Comparison of ENCODE assay signal across 8 mouse cellular contexts in the genomic region with DNA sequence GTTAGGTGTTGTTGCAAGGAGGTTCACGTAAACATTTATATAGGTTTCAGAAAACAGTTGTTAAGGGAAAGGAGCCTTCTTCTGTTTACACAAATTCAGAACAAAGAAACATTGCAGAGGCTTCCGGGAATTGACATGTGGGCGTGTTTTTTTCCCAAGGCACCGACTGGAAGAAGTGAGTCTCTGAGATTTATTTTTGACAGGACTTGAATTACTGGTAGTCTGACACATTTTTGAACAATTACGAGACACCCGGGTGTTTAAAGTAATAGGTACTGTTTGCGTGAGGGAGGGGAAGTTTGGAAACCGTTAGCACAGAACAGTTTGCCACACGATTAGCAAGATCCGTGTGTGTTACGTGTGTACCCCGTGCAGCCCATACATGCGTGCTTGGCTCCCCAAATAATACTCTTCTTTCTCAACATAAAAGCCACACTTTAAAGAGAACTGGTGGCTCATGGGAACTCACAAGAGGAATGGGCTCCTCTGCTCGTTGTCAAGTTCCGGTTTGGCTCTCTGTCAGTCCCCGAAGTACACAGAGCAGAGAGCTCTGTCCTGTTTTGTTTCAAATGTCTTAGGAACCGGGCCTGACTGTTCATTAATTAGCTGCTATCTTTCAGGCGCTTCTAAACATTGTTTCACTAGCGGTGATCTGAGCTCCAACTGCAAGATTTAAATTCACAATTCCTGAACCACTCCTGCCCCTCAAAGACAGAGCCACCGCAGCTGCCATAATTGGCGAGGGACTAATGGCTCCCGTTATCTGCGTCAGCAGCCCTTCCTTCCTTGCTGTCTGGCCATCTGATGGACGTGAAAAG.
DNase-seq lines count a peak whose midpoint lies in the region; ATAC-seq and TF ChIP-seq lines count a peak whose summit lies in the region.

No protein-coding gene starts in this region.

- DNase-seq in embryo, embryonic 11 days: peak; percentile 21
- DNase-seq in embryo, embryonic 9.5 days (ENCODE audit: extremely low spot score): no peak
- DNase-seq in heart, embryonic 10.5 days (ENCODE audit: low spot score): no peak
- DNase-seq in lung, postnatal 0 days (ENCODE audit: low spot score): peak; percentile 85
- DNase-seq in thymus, adult 2 months: no peak
- DNase-seq in layer of hippocampus, postnatal 10 days (ENCODE audit: low spot score in 2 of 2): no peak
- no peak for DNase-seq in cerebellum, postnatal 10 days

- peaks cover 28% of the 10 kb centered on the region for H3K4me1 ChIP-seq in heart, embryonic 10.5 days
- H3K4me1 ChIP-seq in kidney, embryonic 14.5 days (ENCODE audit: control insufficient read depth, insufficient read depth, low read length): peaks cover 36% of the 10 kb centered on the region
- H3K4me1 ChIP-seq in lung, postnatal 0 days (ENCODE audit: insufficient read depth, low read depth, low read length): peaks cover 6% of the 10 kb centered on the region; the same call in 1 of the 2 replicates
- 0 out of 2 replicates have a peak, but pooled peaks cover 4% of the 10 kb centered on the region for H3K4me1 ChIP-seq in thymus, adult 2 months (replicated peaks; ENCODE audit: control insufficient read depth, insufficient read depth, low read length)

- no peak for TF ChIP-seq CTCF in lung, postnatal 0 days (IDR thresholded peaks at IDR 0.05)
- TF ChIP-seq CTCF in thymus, adult 2 months (IDR thresholded peaks at IDR 0.05; ENCODE audit: borderline replicate concordance, control insufficient read depth, extremely low read depth, insufficient read depth, low read length, poor library complexity): no peak

- H3K9me3 ChIP-seq in heart, embryonic 10.5 days: no peaks in the 10 kb centered on the region
- no peaks in the 10 kb centered on the region for H3K9me3 ChIP-seq in kidney, embryonic 14.5 days (ENCODE audit: control insufficient read depth, low read length)
- no peaks in the 10 kb centered on the region for H3K9me3 ChIP-seq in lung, postnatal 0 days (ENCODE audit: low read length)

- TF ChIP-seq POLR2A in thymus, adult 2 months (IDR thresholded peaks at IDR 0.05; ENCODE audit: control insufficient read depth, extremely low read depth, insufficient read depth, low read length, poor library complexity): no peak

- H3K4me2 ChIP-seq in kidney, embryonic 14.5 days (replicated peaks; ENCODE audit: low read depth, low read length): no peak overlapping the region; the same call in 1 of the 2 replicates
- H3K4me2 ChIP-seq in lung, postnatal 0 days (replicated peaks; ENCODE audit: low read depth, low read length): peak overlapping the region; percentile 45

- WGBS in heart, embryonic 10.5 days: 38% methylated on average over 24 of the region's 24 CpGs
- WGBS in kidney, embryonic 14.5 days: 37% methylated on average over 24 of the region's 24 CpGs
- 22% methylated on average over 24 of the region's 24 CpGs for WGBS in lung, postnatal 0 days
- 65% methylated on average over 24 of the region's 24 CpGs for WGBS in thymus, adult 2 months

- no peak overlapping the region for H3K9ac ChIP-seq in kidney, embryonic 14.5 days (ENCODE audit: low read depth, low read length)
- H3K9ac ChIP-seq in lung, postnatal 0 days (replicated peaks; ENCODE audit: low read depth): no peak overlapping the region

- H3K4me3 ChIP-seq in heart, embryonic 10.5 days: peak overlapping the region; percentile 22; the same call in 1 of the 2 replicates
- no peak overlapping the region for H3K4me3 ChIP-seq in kidney, embryonic 14.5 days (ENCODE audit: low read length)
- peak overlapping the region; percentile 5; the same call in 1 of the 2 replicates for H3K4me3 ChIP-seq in lung, postnatal 0 days (ENCODE audit: low read depth, low read length)
- H3K4me3 ChIP-seq in thymus, adult 2 months (ENCODE audit: control insufficient read depth, insufficient read depth, low read length): no peak overlapping the region

- H3K27ac ChIP-seq in heart, embryonic 10.5 days: peak overlapping the region; percentile 81
- peak overlapping the region; percentile 43; the same call in 1 of the 2 replicates for H3K27ac ChIP-seq in kidney, embryonic 14.5 days (ENCODE audit: low read depth, low read length)
- H3K27ac ChIP-seq in lung, postnatal 0 days (ENCODE audit: low read length): peak overlapping the region; percentile 76
- H3K27ac ChIP-seq in thymus, adult 2 months (ENCODE audit: control insufficient read depth, insufficient read depth, low read length): no peak overlapping the region

- H3K27me3 ChIP-seq in heart, embryonic 10.5 days (ENCODE audit: insufficient read depth, poor library complexity, severe bottlenecking): no peaks in the 10 kb centered on the region
- no peaks in the 10 kb centered on the region for H3K27me3 ChIP-seq in kidney, embryonic 14.5 days (ENCODE audit: control insufficient read depth, insufficient read depth, low read length)
- H3K27me3 ChIP-seq in lung, postnatal 0 days (replicated peaks; ENCODE audit: insufficient read depth, low read length): no peaks in the 10 kb centered on the region
- no peaks in the 10 kb centered on the region for H3K27me3 ChIP-seq in thymus, adult 2 months (ENCODE audit: control insufficient read depth, insufficient read depth, low read length)

- H3K36me3 ChIP-seq in heart, embryonic 10.5 days: no peaks in the 10 kb centered on the region
- no peaks in the 10 kb centered on the region for H3K36me3 ChIP-seq in kidney, embryonic 14.5 days (ENCODE audit: control insufficient read depth, insufficient read depth, low read length)
- H3K36me3 ChIP-seq in lung, postnatal 0 days (ENCODE audit: insufficient read depth, low read length): no peaks in the 10 kb centered on the region
- H3K36me3 ChIP-seq in thymus, adult 2 months (ENCODE audit: control insufficient read depth, insufficient read depth, low read length): no peaks in the 10 kb centered on the region

- ATAC-seq in kidney, embryonic 14.5 days (ENCODE audit: low FRiP score, low TSS enrichment): no peak
- ATAC-seq in lung, postnatal 0 days: peak; percentile 65

- TF ChIP-seq EP300 in lung, postnatal 0 days (IDR thresholded peaks at IDR 0.05): peak; percentile 65

Comparison
In these comparisons a context has a peak if more than half of its experiments do, and no peak if none do; other contexts are left out.
1. DNase-seq: peak in embryo, embryonic 11 days (single experiment) and lung, postnatal 0 days (single experiment); none in embryo, embryonic 9.5 days (single experiment), heart, embryonic 10.5 days (single experiment), thymus, adult 2 months (single experiment), layer of hippocampus, postnatal 10 days (0 of 2) and cerebellum, postnatal 10 days (0 of 2).
2. H3K4me3 ChIP-seq: peak in heart, embryonic 10.5 days (single experiment) and lung, postnatal 0 days (single experiment); none in kidney, embryonic 14.5 days (single experiment) and thymus, adult 2 months (single experiment).